Mouse (Mus musculus) liver, adult 10 weeks (tissue): ENCODE measurements around the gene Gm21677. TPM values are rescaled to one million over a fixed set of nuclear protein-coding genes. Genes with fewer than 3 reads are reported as not detected.

Experiments
- polyA plus RNA-seq: library from polyadenylated mRNA; stranded (reverse); fragments of 350-450 nt; fragmentation: Illumina TruSeq; extraction: RNeasy Lipid Tissue Mini Kit (QIAGEN cat#74804); gene quantifications from one replicate; pipeline ENCODE4 v1.2.3, GENCODE M21; 2014; ENCODE audit warnings: low read depth, low replicate concordance

Gene Gm21677
- polyA plus RNA-seq = not detected

GRCm38 (mm10) chrY:3306349-3306748, at the start of gene Gm21677:
Gene Gm21677 (minus strand): TSS chrY:3306449.

GRCm38 (mm10) chrY:3345229-3345628, 39.0 kb upstream of the Gm21677 start, which contains the start of gene Gm21693:
Gene Gm21693 (minus strand): TSS chrY:3345329.

Other genes starting within 250 kb of the Gm21677 start
- not detected for gene Gm21693, start 38.9 kb upstream of the Gm21677 start, polyA plus RNA-seq
- gene Gm21704, start 103.7 kb upstream of the Gm21677 start, polyA plus RNA-seq = not detected
- gene Gm21708, start 103.7 kb upstream of the Gm21677 start, polyA plus RNA-seq = not detected